Mouse (Mus musculus) lung, postnatal 0 days (tissue): ENCODE results near the gene Ccdc38.

ENCODE experiments used
- CTCF ChIP-seq: IDR thresholded peaks from 2 replicates; pipeline ENCODE4 v1.5.1; 2016; ENCODE audit warnings: antibody characterized with exemption, mild to moderate bottlenecking
- EP300 ChIP-seq: IDR thresholded peaks from 2 replicates; pipeline ENCODE4 v1.6.1; 2016; ENCODE audit warnings: antibody characterized with exemption, mild to moderate bottlenecking, control low read depth

DNA sequence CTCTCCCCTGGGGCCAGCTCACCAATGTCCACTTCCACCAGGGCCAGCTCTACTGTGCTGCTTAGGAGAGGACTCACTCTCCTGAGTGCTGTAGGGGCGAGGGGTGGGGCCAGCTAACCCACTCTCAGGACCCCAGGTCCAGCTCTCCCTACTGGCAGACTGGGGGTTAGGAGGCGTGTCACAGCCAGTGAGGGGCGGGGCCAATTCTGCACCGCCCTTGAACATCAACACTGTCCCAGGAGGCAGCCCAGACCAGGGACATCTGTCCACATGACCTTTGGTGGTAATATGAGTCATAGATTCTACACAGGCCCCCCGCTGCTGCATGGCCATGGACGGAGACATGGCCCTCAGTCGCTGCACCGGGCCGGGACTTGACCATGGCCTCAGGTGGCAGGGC, 19.4 kb downstream of the Ccdc38 start:
- TF ChIP-seq CTCF (no peak), EP300 (no peak)
